ENCODE assay signal across 8 mouse cellular contexts in genomic region chr8:57353346-57354305, GRCm38 (mm10). TPM values are rescaled to one million over a fixed set of nuclear protein-coding genes. Genes with fewer than 3 reads are reported as not detected.
DNase-seq lines count a peak whose midpoint lies in the region; ATAC-seq and TF ChIP-seq lines count a peak whose summit lies in the region.

No protein-coding gene starts in this region.

- no peaks in the 10 kb centered on the region for H3K27me3 ChIP-seq in heart, embryonic 15.5 days
- H3K27me3 ChIP-seq in midbrain, embryonic 13.5 days = peaks cover 61% of the 10 kb centered on the region

- no peaks in the 10 kb centered on the region for H3K4me1 ChIP-seq in lung, adult 2 months (ENCODE audit: control insufficient read depth, insufficient read depth, low read length)
- no peaks in the 10 kb centered on the region for H3K4me1 ChIP-seq in cortical plate, adult 2 months (ENCODE audit: control insufficient read depth, insufficient read depth, low read length)
- H3K4me1 ChIP-seq in heart, embryonic 15.5 days (replicated peaks) = peaks cover 46% of the 10 kb centered on the region
- peaks cover 9% of the 10 kb centered on the region for H3K4me1 ChIP-seq in midbrain, embryonic 13.5 days (replicated peaks)

- peak; percentile 13; the same call in 1 of the 2 replicates for TF ChIP-seq CTCF in lung, adult 2 months (IDR thresholded peaks at IDR 0.05; ENCODE audit: insufficient read depth, low read length)
- peak; percentile 30; the same call in 1 of the 2 replicates for TF ChIP-seq CTCF in cortical plate, adult 2 months (IDR thresholded peaks at IDR 0.05; ENCODE audit: extremely low read depth, insufficient read depth, low read length)

- WGBS in lung, adult 2 months = 6% methylated on average over 37 of the region's 37 CpGs
- WGBS in heart, embryonic 15.5 days = 4% methylated on average over 37 of the region's 37 CpGs
- WGBS in midbrain, embryonic 13.5 days = 1% methylated on average over 37 of the region's 37 CpGs

- DNase-seq in lung, adult 2 months = no peak
- no peak for DNase-seq in lung, postnatal 25 days (ENCODE audit: low spot score)
- peak; percentile 24 to 40 for DNase-seq in kidney, postnatal 25 days
- DNase-seq in layer of hippocampus, adult 18-20 months (ENCODE audit: low spot score in 2 of 2) = no peak
- no peak for DNase-seq in urinary bladder, postnatal 10 days (ENCODE audit: low spot score)

- peak overlapping the region; percentile 65 for H3K4me2 ChIP-seq in heart, embryonic 15.5 days
- H3K4me2 ChIP-seq in midbrain, embryonic 13.5 days (replicated peaks) = peak overlapping the region; percentile 81

- H3K36me3 ChIP-seq in heart, embryonic 15.5 days = no peaks in the 10 kb centered on the region
- no peaks in the 10 kb centered on the region for H3K36me3 ChIP-seq in midbrain, embryonic 13.5 days

- peak overlapping the region; percentile 51 for H3K9ac ChIP-seq in heart, embryonic 15.5 days
- H3K9ac ChIP-seq in midbrain, embryonic 13.5 days (replicated peaks) = peak overlapping the region; percentile 24

- peak overlapping the region; percentile 39 for H3K4me3 ChIP-seq in lung, adult 2 months (replicated peaks; ENCODE audit: extremely low read depth, low read depth, low read length)
- peak overlapping the region; percentile 13 for H3K4me3 ChIP-seq in cortical plate, adult 2 months (ENCODE audit: insufficient read depth, low read length)
- H3K4me3 ChIP-seq in heart, embryonic 15.5 days = peak overlapping the region; percentile 54
- peak overlapping the region; percentile 44 for H3K4me3 ChIP-seq in midbrain, embryonic 13.5 days (replicated peaks)

- peak; percentile 91 for ATAC-seq in heart, embryonic 15.5 days (replicated peaks; ENCODE audit: insufficient number of reproducible peaks, insufficient read depth, low FRiP score, low read depth)
- ATAC-seq in midbrain, embryonic 13.5 days = peak; percentile 97

- TF ChIP-seq POLR2A in lung, adult 2 months (IDR thresholded peaks at IDR 0.05; ENCODE audit: borderline replicate concordance, extremely low read depth, low read depth, low read length) = no peak
- TF ChIP-seq POLR2A in cortical plate, adult 2 months (IDR thresholded peaks at IDR 0.05; ENCODE audit: extremely low read depth, insufficient read depth, low read length) = no peak

- no peaks in the 10 kb centered on the region for H3K9me3 ChIP-seq in heart, embryonic 15.5 days (replicated peaks)
- no peaks in the 10 kb centered on the region for H3K9me3 ChIP-seq in midbrain, embryonic 13.5 days

- no peak overlapping the region for H3K27ac ChIP-seq in cortical plate, adult 2 months (ENCODE audit: insufficient read depth, low read length)
- peak overlapping the region; percentile 84 for H3K27ac ChIP-seq in heart, embryonic 15.5 days
- no peak overlapping the region for H3K27ac ChIP-seq in midbrain, embryonic 13.5 days

RNA-seq across cellular contexts. Expression of gene Hand2, which starts 32.8 kb away (rescaled TPM):
- 0.21 and 0.28 TPM in 2 replicates for polyA plus RNA-seq in lung, adult 2 months (2012; rRNA removed)
- polyA plus RNA-seq in cortical plate, adult 2 months (2012; rRNA removed) = not detected in 2 replicates
- polyA plus RNA-seq in heart, embryonic 15.5 days (2015; fragmentation: Nextera tagmentation; extraction: Ambion mirVana) = 8.7 and 11.8 TPM in 2 replicates
- not detected in 2 replicates for polyA plus RNA-seq in midbrain, embryonic 13.5 days (2015; fragmentation: Nextera tagmentation; extraction: Ambion mirVana)
- total RNA-seq in layer of hippocampus, adult 18-20 months (2021) = not detected

Comparison
In these comparisons a context has a peak if more than half of its experiments do, and no peak if none do; other contexts are left out.
1. DNase-seq: peak in kidney, postnatal 25 days (2 of 2); none in lung, adult 2 months (single experiment), lung, postnatal 25 days (single experiment), layer of hippocampus, adult 18-20 months (0 of 2) and urinary bladder, postnatal 10 days (single experiment).
2. Peak in every context shown above with its lines, with median percentiles within 50 percentile points of each other: H3K4me3 ChIP-seq.